In the genomic region with DNA sequence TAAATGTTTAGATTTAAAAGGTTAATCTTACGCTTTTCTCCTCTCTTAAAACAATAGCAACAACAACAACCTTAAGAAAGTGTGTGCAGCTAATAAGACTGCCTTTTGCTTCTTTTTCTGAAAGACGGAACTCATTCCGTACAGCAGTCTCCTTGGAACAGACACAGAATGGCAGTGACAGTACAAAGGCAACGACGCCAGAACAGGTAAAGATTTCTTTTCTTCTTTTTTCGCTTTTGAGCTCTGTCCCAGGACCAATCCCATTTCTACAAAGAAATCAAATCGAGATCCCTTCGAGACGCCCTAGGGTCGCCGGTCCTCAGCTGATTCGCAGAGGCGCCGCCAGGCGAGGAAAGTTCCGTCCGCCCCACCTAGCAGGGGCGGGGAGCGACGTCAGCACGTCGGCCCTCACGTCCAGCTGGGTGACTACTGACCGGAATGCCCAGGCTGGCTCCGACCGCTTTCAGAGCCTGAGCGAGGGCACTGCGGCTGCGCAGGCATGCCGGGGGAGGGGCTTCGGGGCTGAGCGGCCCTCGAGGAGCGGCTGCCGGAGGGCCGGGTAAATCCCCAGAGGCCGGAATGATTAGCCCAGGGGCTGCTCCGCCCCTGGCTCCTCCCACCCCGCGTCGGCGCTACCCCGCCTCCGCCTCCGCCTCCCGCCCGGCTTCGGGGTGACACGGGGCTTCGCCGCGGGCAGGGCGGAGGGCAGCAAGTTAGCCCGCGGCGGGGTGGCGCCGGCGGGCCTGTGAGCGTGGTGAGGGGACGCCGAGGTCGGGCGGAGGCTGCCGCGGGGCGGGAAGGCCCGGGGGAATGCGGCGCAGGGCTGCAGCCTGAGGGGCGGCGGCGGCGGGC, we compare ENCODE assay signal across 8 mouse cellular contexts. TPM values are rescaled to one million over a fixed set of nuclear protein-coding genes. Genes with fewer than 3 reads are reported as not detected.
DNase-seq lines count a peak whose midpoint lies in the region; ATAC-seq and TF ChIP-seq lines count a peak whose summit lies in the region.

A gene (plus strand): TSS at position 668 of the 852 bp plus-strand sequence.

- H3K27me3 ChIP-seq in ES-Bruce4 (ENCODE audit: control insufficient read depth, insufficient read depth, low read length, poor library complexity, severe bottlenecking) = no peaks in the 10 kb centered on the region
- H3K27me3 ChIP-seq in forebrain, embryonic 13.5 days = no peaks in the 10 kb centered on the region
- no peaks in the 10 kb centered on the region for H3K27me3 ChIP-seq in liver, postnatal 0 days (ENCODE audit: insufficient read depth, low read length)
- no peaks in the 10 kb centered on the region; the same call in 1 of the 2 replicates for H3K27me3 ChIP-seq in neural tube, embryonic 14.5 days (ENCODE audit: control insufficient read depth, insufficient read depth, low read length)

- H3K9ac ChIP-seq in ES-Bruce4 (ENCODE audit: low read depth, poor library complexity, severe bottlenecking) = peak within 1 kb of the TSS; percentile 79
- H3K9ac ChIP-seq in forebrain, embryonic 13.5 days = peak within 1 kb of the TSS; percentile 88
- H3K9ac ChIP-seq in liver, postnatal 0 days (replicated peaks) = peak within 1 kb of the TSS; percentile 93
- H3K9ac ChIP-seq in neural tube, embryonic 14.5 days (replicated peaks; ENCODE audit: low read depth, low read length) = peak within 1 kb of the TSS; percentile 92

- peak; percentile 99 to 100 for DNase-seq in heart, postnatal 10 days
- DNase-seq in large intestine, adult 2 months (ENCODE audit: low read depth, low spot score) = peak; percentile 89
- peak; percentile 99 for DNase-seq in liver, postnatal 0 days
- DNase-seq in testis, postnatal 10 days (ENCODE audit: low spot score) = peak; percentile 100

- peak within 1 kb of the TSS; percentile 70 for H3K4me2 ChIP-seq in forebrain, embryonic 13.5 days
- peak within 1 kb of the TSS; percentile 80 for H3K4me2 ChIP-seq in liver, postnatal 0 days (ENCODE audit: low read depth, low read length)
- H3K4me2 ChIP-seq in neural tube, embryonic 14.5 days (ENCODE audit: low read depth, low read length) = peak within 1 kb of the TSS; percentile 59

- TF ChIP-seq EP300 in ES-Bruce4 (IDR thresholded peaks at IDR 0.05; ENCODE audit: insufficient read depth, low read depth, low read length) = peak; percentile 31; the same call in 1 of the 2 replicates
- TF ChIP-seq EP300 in liver, postnatal 0 days (IDR thresholded peaks at IDR 0.05; ENCODE audit: low read depth) = no peak

- WGBS in forebrain, embryonic 13.5 days = under 1% methylated on average over 55 of the region's 74 CpGs
- WGBS in large intestine, adult 2 months = under 1% methylated on average over 73 of the region's 74 CpGs
- under 1% methylated on average over 68 of the region's 74 CpGs for WGBS in liver, postnatal 0 days (ENCODE audit: insufficient replicate concordance)
- under 1% methylated on average over 65 of the region's 74 CpGs for WGBS in neural tube, embryonic 14.5 days

- no peaks in the 10 kb centered on the region for H3K9me3 ChIP-seq in ES-Bruce4 (replicated peaks; ENCODE audit: control insufficient read depth, insufficient read depth, low read length, poor library complexity, severe bottlenecking)
- H3K9me3 ChIP-seq in forebrain, embryonic 13.5 days (replicated peaks) = no peaks in the 10 kb centered on the region
- H3K9me3 ChIP-seq in liver, postnatal 0 days (ENCODE audit: low read length) = no peaks in the 10 kb centered on the region
- H3K9me3 ChIP-seq in neural tube, embryonic 14.5 days (ENCODE audit: control insufficient read depth, low read length) = no peaks in the 10 kb centered on the region

- H3K4me3 ChIP-seq in ES-Bruce4 (ENCODE audit: low read depth, low read length) = peak within 1 kb of the TSS; percentile 95
- H3K4me3 ChIP-seq in forebrain, embryonic 13.5 days = peak within 1 kb of the TSS; percentile 94
- H3K4me3 ChIP-seq in liver, postnatal 0 days (ENCODE audit: low read depth, low read length) = peak within 1 kb of the TSS; percentile 86
- peak within 1 kb of the TSS; percentile 89 for H3K4me3 ChIP-seq in neural tube, embryonic 14.5 days (ENCODE audit: low read depth, low read length)

- H3K36me3 ChIP-seq in ES-Bruce4 (ENCODE audit: control insufficient read depth, insufficient read depth, low read length, poor library complexity, severe bottlenecking) = no peaks in the 10 kb centered on the region
- no peaks in the 10 kb centered on the region for H3K36me3 ChIP-seq in forebrain, embryonic 13.5 days (ENCODE audit: poor library complexity, severe bottlenecking)
- H3K36me3 ChIP-seq in liver, postnatal 0 days (replicated peaks; ENCODE audit: insufficient read depth, low read length) = no peaks in the 10 kb centered on the region; the same call in 1 of the 2 replicates
- no peaks in the 10 kb centered on the region for H3K36me3 ChIP-seq in neural tube, embryonic 14.5 days (ENCODE audit: control insufficient read depth, insufficient read depth, low read length)

- TF ChIP-seq POLR2A in ES-Bruce4 (IDR thresholded peaks at IDR 0.05; ENCODE audit: insufficient read depth, low read length) = no peak

- peak; percentile 99 for ATAC-seq in cerebellum, adult (ENCODE audit: insufficient number of reproducible peaks, low FRiP score, low TSS enrichment)
- peak; percentile 99 for ATAC-seq in forebrain, embryonic 13.5 days
- ATAC-seq in liver, postnatal 0 days = peak; percentile 98
- ATAC-seq in neural tube, embryonic 14.5 days (ENCODE audit: low read depth) = peak; percentile 99

- peaks cover 1% of the 10 kb centered on the region for H3K4me1 ChIP-seq in ES-Bruce4 (ENCODE audit: control insufficient read depth, insufficient read depth, low read length)
- peaks cover 13% of the 10 kb centered on the region for H3K4me1 ChIP-seq in forebrain, embryonic 13.5 days
- H3K4me1 ChIP-seq in liver, postnatal 0 days (ENCODE audit: insufficient read depth) = peaks cover 6% of the 10 kb centered on the region; the same call in 1 of the 2 replicates
- peaks cover 6% of the 10 kb centered on the region; the same call in 1 of the 2 replicates for H3K4me1 ChIP-seq in neural tube, embryonic 14.5 days (ENCODE audit: control insufficient read depth, insufficient read depth, low read length)

- H3K27ac ChIP-seq in ES-Bruce4 (ENCODE audit: insufficient read depth, low read length) = peak within 1 kb of the TSS; percentile 77
- H3K27ac ChIP-seq in forebrain, embryonic 13.5 days = peak within 1 kb of the TSS; percentile 91
- peak within 1 kb of the TSS; percentile 97 for H3K27ac ChIP-seq in liver, postnatal 0 days (ENCODE audit: low read depth)
- H3K27ac ChIP-seq in neural tube, embryonic 14.5 days (ENCODE audit: low read depth, low read length) = peak within 1 kb of the TSS; percentile 92

- intact Hi-C loops in heart, postnatal 10 days (cut with DNase I) = no loop called here

- TF ChIP-seq CTCF in ES-Bruce4 (IDR thresholded peaks at IDR 0.05; ENCODE audit: low read depth, low read length) = no peak
- peak; percentile 36 for TF ChIP-seq CTCF in liver, postnatal 0 days (IDR thresholded peaks at IDR 0.05; ENCODE audit: low read depth)

RNA-seq across cellular contexts. Expression of the gene that starts here (rescaled TPM):
- polyA plus RNA-seq in ES-Bruce4 (2011; ENCODE audit: insufficient read depth, insufficient read length, low read depth, missing spikeins) = 42.0 and 44.0 TPM in 2 replicates
- polyA plus RNA-seq in forebrain, embryonic 13.5 days (2015; fragmentation: Nextera tagmentation; extraction: Ambion mirVana) = 6.8 and 8.8 TPM in 2 replicates
- 10 to 100 TPM; 43.8 to 50.2 TPM for total RNA-seq in heart, postnatal 10 days (2021)
- 1.6 and 3.1 TPM in 2 replicates for polyA plus RNA-seq in large intestine, adult 2 months (2012; rRNA removed)
- polyA plus RNA-seq in liver, postnatal 0 days (2015; fragmentation: Nextera tagmentation; extraction: Ambion mirVana) = 2.1 and 2.6 TPM in 2 replicates
- polyA plus RNA-seq in neural tube, embryonic 14.5 days (2014; fragmentation: Nextera tagmentation; extraction: Ambion mirVana) = 13.7 and 15.2 TPM in 2 replicates

Comparison
In these comparisons a context has a peak if more than half of its experiments do, and no peak if none do; other contexts are left out.
1. Peak in every context shown above with its lines: DNase-seq, ATAC-seq, H3K4me3 ChIP-seq and H3K27ac ChIP-seq.